ENCODE assay signal across 8 mouse cellular contexts in the genomic region with DNA sequence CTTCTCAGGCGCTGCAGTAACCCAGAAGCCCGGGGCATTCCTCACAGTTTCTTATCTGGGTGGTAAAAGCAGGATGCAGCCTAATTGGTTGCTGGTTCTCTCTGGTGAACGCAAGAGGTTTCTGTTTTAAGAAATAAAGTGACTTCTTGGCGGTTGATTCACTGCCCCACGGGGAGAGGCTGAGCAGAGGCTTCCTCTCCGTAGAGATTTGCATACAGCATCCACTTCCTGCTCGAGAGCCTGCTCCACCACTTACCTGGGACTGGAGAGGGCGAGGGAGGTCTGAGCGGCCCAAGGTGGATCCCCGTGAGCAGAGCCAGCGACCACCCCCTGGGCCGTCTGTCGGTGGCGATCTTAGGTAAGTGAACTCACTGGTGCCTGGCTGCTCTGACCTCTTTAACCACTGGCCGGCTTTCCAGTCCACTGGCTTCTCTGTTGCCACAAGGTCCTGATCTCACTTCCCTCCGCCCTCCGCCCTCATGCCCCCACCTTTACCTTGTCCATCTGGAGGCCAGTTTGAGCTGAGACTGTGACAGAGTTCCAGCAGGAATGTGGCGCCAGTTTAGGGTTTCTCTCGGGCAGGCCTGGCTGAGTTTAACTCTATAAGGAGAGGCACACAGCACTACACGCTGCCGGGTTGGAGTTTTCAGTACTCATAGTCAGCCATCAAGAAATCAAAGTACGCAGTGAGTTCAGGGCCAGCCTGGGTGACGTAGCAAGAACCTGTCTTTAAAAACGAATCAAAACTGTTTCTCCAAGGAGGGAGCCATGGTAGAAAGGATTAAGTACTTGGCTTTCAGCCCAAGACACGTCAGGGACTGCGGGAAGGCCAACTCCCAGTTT. TPM values are rescaled to one million over a fixed set of nuclear protein-coding genes. Genes with fewer than 3 reads are reported as not detected.
DNase-seq lines count a peak whose midpoint lies in the region; ATAC-seq and TF ChIP-seq lines count a peak whose summit lies in the region.

No protein-coding gene starts in this region.

- H3K4me3 ChIP-seq in G1E (ENCODE audit: low read depth, low read length), result no peak overlapping the region
- no peak overlapping the region for H3K4me3 ChIP-seq in forebrain, embryonic 14.5 days (ENCODE audit: low read depth, low read length)
- H3K4me3 ChIP-seq in hindbrain, embryonic 10.5 days, result peak overlapping the region; percentile 43
- peak overlapping the region; percentile 34 for H3K4me3 ChIP-seq in limb, embryonic 14.5 days (replicated peaks; ENCODE audit: low read length)
- H3K4me3 ChIP-seq in midbrain, embryonic 15.5 days, result no peak overlapping the region
- H3K4me3 ChIP-seq in stomach, embryonic 14.5 days (ENCODE audit: low read depth, low read length), result peak overlapping the region; percentile 47

- H3K27ac ChIP-seq in forebrain, embryonic 14.5 days (ENCODE audit: low read depth, low read length), result no peak overlapping the region; the same call in 1 of the 2 replicates
- H3K27ac ChIP-seq in hindbrain, embryonic 10.5 days, result peak overlapping the region; percentile 76
- H3K27ac ChIP-seq in limb, embryonic 14.5 days (replicated peaks; ENCODE audit: low read depth, low read length), result peak overlapping the region; percentile 87
- peak overlapping the region; percentile 37; the same call in 1 of the 2 replicates for H3K27ac ChIP-seq in midbrain, embryonic 15.5 days
- H3K27ac ChIP-seq in stomach, embryonic 14.5 days (ENCODE audit: low read length), result peak overlapping the region; percentile 98

- no peak for TF ChIP-seq POLR2A in limb, embryonic 14.5 days (IDR thresholded peaks at IDR 0.05; ENCODE audit: borderline replicate concordance, extremely low read depth, insufficient read depth, insufficient read length)

- 0 out of 2 replicates have a peak overlapping the region, but pooled peaks have one; percentile 29 for H3K9ac ChIP-seq in forebrain, embryonic 14.5 days (ENCODE audit: low read length)
- H3K9ac ChIP-seq in limb, embryonic 14.5 days (ENCODE audit: low read depth, low read length, severe bottlenecking), result peak overlapping the region; percentile 48
- no peak overlapping the region for H3K9ac ChIP-seq in midbrain, embryonic 15.5 days
- peak overlapping the region; percentile 78 for H3K9ac ChIP-seq in stomach, embryonic 14.5 days (replicated peaks; ENCODE audit: low read depth, low read length)

- DNase-seq in G1E (ENCODE audit: low spot score), result no peak
- DNase-seq in cerebellum, adult 11 months, result peak; percentile 76
- DNase-seq in forebrain, embryonic 14.5 days (ENCODE audit: low spot score), result peak; percentile 53
- peak; percentile 67 for DNase-seq in hindbrain, embryonic 10.5 days (ENCODE audit: low spot score)
- peak; percentile 78 for DNase-seq in limb, embryonic 14.5 days (ENCODE audit: low spot score)
- DNase-seq in left cerebral cortex, postnatal 36 days (ENCODE audit: low spot score in 2 of 2), result no peak

- no peaks in the 10 kb centered on the region; the same call in 1 of the 2 replicates for H3K4me1 ChIP-seq in G1E (ENCODE audit: insufficient read depth, low read depth, low read length)
- peaks cover 23% of the 10 kb centered on the region for H3K4me1 ChIP-seq in forebrain, embryonic 14.5 days (ENCODE audit: control insufficient read depth, insufficient read depth, low read length)
- peaks cover 34% of the 10 kb centered on the region for H3K4me1 ChIP-seq in hindbrain, embryonic 10.5 days (replicated peaks)
- peaks cover 33% of the 10 kb centered on the region for H3K4me1 ChIP-seq in limb, embryonic 14.5 days (ENCODE audit: control insufficient read depth, insufficient read depth, low read length)
- H3K4me1 ChIP-seq in midbrain, embryonic 15.5 days, result peaks cover 11% of the 10 kb centered on the region
- peaks cover 29% of the 10 kb centered on the region for H3K4me1 ChIP-seq in stomach, embryonic 14.5 days (ENCODE audit: control insufficient read depth, insufficient read depth, low read length)

- no peaks in the 10 kb centered on the region for H3K36me3 ChIP-seq in G1E (replicated peaks)
- H3K36me3 ChIP-seq in forebrain, embryonic 14.5 days (ENCODE audit: control insufficient read depth, insufficient read depth, low read length), result no peaks in the 10 kb centered on the region
- H3K36me3 ChIP-seq in hindbrain, embryonic 10.5 days, result no peaks in the 10 kb centered on the region
- H3K36me3 ChIP-seq in limb, embryonic 14.5 days (ENCODE audit: control insufficient read depth, insufficient read depth, low read length), result no peaks in the 10 kb centered on the region
- no peaks in the 10 kb centered on the region for H3K36me3 ChIP-seq in midbrain, embryonic 15.5 days (replicated peaks)
- no peaks in the 10 kb centered on the region; the same call in 1 of the 2 replicates for H3K36me3 ChIP-seq in stomach, embryonic 14.5 days (ENCODE audit: control insufficient read depth, insufficient read depth, low read length)

- peak; percentile 62 for ATAC-seq in G1E (ENCODE audit: extremely low read depth, insufficient number of reproducible peaks, low FRiP score, poor library complexity, severe bottlenecking)
- peak; percentile 50 for ATAC-seq in forebrain, embryonic 14.5 days
- peak; percentile 64 for ATAC-seq in limb, embryonic 14.5 days (ENCODE audit: low FRiP score, low read depth)
- 0 out of 2 replicates have a peak, but pooled peaks have one; percentile 37 for ATAC-seq in midbrain, embryonic 15.5 days (replicated peaks)
- ATAC-seq in stomach, embryonic 14.5 days (ENCODE audit: insufficient number of reproducible peaks, insufficient read depth, low FRiP score, low read depth), result peak; percentile 69

- no peaks in the 10 kb centered on the region for H3K9me3 ChIP-seq in G1E (replicated peaks)
- no peaks in the 10 kb centered on the region for H3K9me3 ChIP-seq in forebrain, embryonic 14.5 days (replicated peaks; ENCODE audit: control insufficient read depth, low read length)
- no peaks in the 10 kb centered on the region; the same call in none of the 2 replicates for H3K9me3 ChIP-seq in hindbrain, embryonic 10.5 days
- no peaks in the 10 kb centered on the region for H3K9me3 ChIP-seq in limb, embryonic 14.5 days (ENCODE audit: control insufficient read depth, low read length)
- no peaks in the 10 kb centered on the region for H3K9me3 ChIP-seq in midbrain, embryonic 15.5 days
- no peaks in the 10 kb centered on the region for H3K9me3 ChIP-seq in stomach, embryonic 14.5 days (ENCODE audit: control insufficient read depth, low read depth, low read length)

- peaks cover 21% of the 10 kb centered on the region for H3K27me3 ChIP-seq in G1E (ENCODE audit: insufficient read depth, low read length)
- no peaks in the 10 kb centered on the region for H3K27me3 ChIP-seq in forebrain, embryonic 14.5 days (replicated peaks; ENCODE audit: control insufficient read depth, insufficient read depth, low read length)
- no peaks in the 10 kb centered on the region for H3K27me3 ChIP-seq in hindbrain, embryonic 10.5 days (ENCODE audit: insufficient read depth, poor library complexity, severe bottlenecking)
- no peaks in the 10 kb centered on the region for H3K27me3 ChIP-seq in limb, embryonic 14.5 days (ENCODE audit: control insufficient read depth, insufficient read depth, low read length)
- no peaks in the 10 kb centered on the region for H3K27me3 ChIP-seq in midbrain, embryonic 15.5 days (replicated peaks)
- H3K27me3 ChIP-seq in stomach, embryonic 14.5 days (ENCODE audit: control insufficient read depth, insufficient read depth, low read length), result no peaks in the 10 kb centered on the region

- peak overlapping the region; percentile 32; the same call in 1 of the 2 replicates for H3K4me2 ChIP-seq in forebrain, embryonic 14.5 days (ENCODE audit: low read length)
- H3K4me2 ChIP-seq in limb, embryonic 14.5 days (replicated peaks; ENCODE audit: low read depth, low read length, severe bottlenecking), result peak overlapping the region; percentile 51
- H3K4me2 ChIP-seq in midbrain, embryonic 15.5 days, result peak overlapping the region; percentile 28
- H3K4me2 ChIP-seq in stomach, embryonic 14.5 days (replicated peaks; ENCODE audit: low read depth, low read length), result peak overlapping the region; percentile 54

- WGBS in forebrain, embryonic 14.5 days, result 14% methylated on average over 23 of the region's 26 CpGs
- 15% methylated on average over 26 of the region's 26 CpGs for WGBS in hindbrain, embryonic 10.5 days
- 4% methylated on average over 25 of the region's 26 CpGs for WGBS in limb, embryonic 14.5 days
- 14% methylated on average over 26 of the region's 26 CpGs for WGBS in midbrain, embryonic 15.5 days
- 4% methylated on average over 26 of the region's 26 CpGs for WGBS in stomach, embryonic 14.5 days

- TF ChIP-seq CTCF in G1E (IDR thresholded peaks at IDR 0.05; ENCODE audit: low read depth, low read length), result no peak

- intact Hi-C loops in left cerebral cortex, postnatal 36 days (cut with DNase I), result loop anchor here (5.0 kb wide), 1 partner anchor 61 kb away; no protein-coding TSS in a partner anchor

RNA-seq across cellular contexts. Expression of a gene that starts 0.5 kb away (rescaled TPM):
- total RNA-seq in G1E (2014; fragmentation: Nextera tagmentation) (0.24 and 0.75 TPM in 2 replicates), G1E (2017) (1.9 and 2.3 TPM in 2 replicates)
- 1.8 and 2.2 TPM in 2 replicates for polyA plus RNA-seq in G1E (2012)
- 4.8 and 5.7 TPM in 2 replicates for polyA plus RNA-seq in forebrain, embryonic 14.5 days (2014; fragmentation: Nextera tagmentation; extraction: Ambion mirVana)
- polyA plus RNA-seq in hindbrain, embryonic 10.5 days (2016; fragmentation: Nextera tagmentation; extraction: Ambion mirVana), result 8.3 and 8.8 TPM in 2 replicates
- 7.5 and 9.0 TPM in 2 replicates for polyA plus RNA-seq in limb, embryonic 14.5 days (2012; rRNA removed)
- 13.3 and 13.7 TPM in 2 replicates for polyA plus RNA-seq in limb, embryonic 14.5 days (2014; fragmentation: Nextera tagmentation; extraction: Ambion mirVana)
- polyA plus RNA-seq in midbrain, embryonic 15.5 days (2015; fragmentation: Nextera tagmentation; extraction: Ambion mirVana), result 5.9 and 7.0 TPM in 2 replicates
- polyA plus RNA-seq in stomach, embryonic 14.5 days (2014; fragmentation: Nextera tagmentation; extraction: Ambion mirVana), result 30.2 and 32.6 TPM in 2 replicates
- 1 to 10 TPM in 1 of 2 experiments, under 1 TPM in 1; 0.77 to 1.4 TPM for total RNA-seq in left cerebral cortex, postnatal 36 days (2021)

Comparison
In these comparisons a context has a peak if more than half of its experiments do, and no peak if none do; other contexts are left out.
1. DNase-seq: peak in cerebellum, adult 11 months (single experiment), forebrain, embryonic 14.5 days (single experiment), hindbrain, embryonic 10.5 days (single experiment) and limb, embryonic 14.5 days (single experiment); none in G1E (single experiment) and left cerebral cortex, postnatal 36 days (0 of 2).
2. H3K4me3 ChIP-seq: peak in hindbrain, embryonic 10.5 days (single experiment), limb, embryonic 14.5 days (single experiment) and stomach, embryonic 14.5 days (single experiment); none in G1E (single experiment), forebrain, embryonic 14.5 days (single experiment) and midbrain, embryonic 15.5 days (single experiment).
3. Peak in every context shown above with its lines, with median percentiles within 50 percentile points of each other: ATAC-seq and H3K4me2 ChIP-seq.